Mouse (Mus musculus) forebrain, postnatal 0 days (tissue): Measurements from ENCODE around the gene Apobr. TPM values are rescaled to one million over a fixed set of nuclear protein-coding genes. Genes with fewer than 3 reads are reported as not detected.

Experiments
- ATAC-seq: fragments of 200-750 bp; cut with Nextera tagmentation; 2 replicates; pipeline ENCODE4 v1.8.0; 2017; ENCODE audit warnings: mild to moderate bottlenecking, moderate library complexity
- DNase-seq: peaks from one replicate; pipeline ENCODE4 v3.0.0-alpha.2; 2015
- H3K27ac ChIP-seq: fragments of 300-500 bp; sonication (generic); 2 replicates; pipeline ENCODE4 v1.5.1; 2014; ENCODE audit warnings: low read depth, mild to moderate bottlenecking, antibody characterized with exemption, low read length, moderate library complexity, mixed read lengths
- H3K27me3 ChIP-seq: fragments of 300-500 bp; sonication (generic); 2 replicates; pipeline ENCODE4 v1.6.1; 2014; ENCODE audit warnings: mild to moderate bottlenecking, low read length, mixed read lengths; ENCODE audit not compliant: insufficient read depth
- H3K36me3 ChIP-seq: fragments of 300-500 bp; sonication (generic); 2 replicates; pipeline ENCODE4 v1.6.1; 2014; ENCODE audit warnings: mild to moderate bottlenecking, moderate library complexity; ENCODE audit not compliant: insufficient read depth
- H3K4me1 ChIP-seq: fragments of 300-500 bp; sonication (generic); 2 replicates; pipeline ENCODE4 v1.6.1; 2014; ENCODE audit warnings: antibody characterized with exemption; ENCODE audit not compliant: insufficient read depth
- H3K4me2 ChIP-seq: fragments of 300-500 bp; sonication (generic); 2 replicates; pipeline ENCODE4 v1.6.1; 2014; ENCODE audit warnings: low read depth, mild to moderate bottlenecking, moderate library complexity
- H3K4me3 ChIP-seq: fragments of 300-500 bp; sonication (generic); 2 replicates; pipeline ENCODE4 v1.5.1; 2014; ENCODE audit warnings: low read depth, low read length, mixed read lengths
- H3K9ac ChIP-seq: fragments of 300-500 bp; sonication (generic); 2 replicates; pipeline ENCODE4 v1.6.1; 2014; ENCODE audit warnings: mild to moderate bottlenecking
- H3K9me3 ChIP-seq: fragments of 300-500 bp; sonication (generic); 2 replicates; pipeline ENCODE4 v1.6.1; 2016; ENCODE audit warnings: low read length
- CTCF ChIP-seq: sonication (generic); IDR thresholded peaks from 2 replicates; pipeline ENCODE4 v1.5.1; 2016; ENCODE audit warnings: antibody characterized with exemption, control low read depth, low read depth
- WGBS: fragments of 180-500 bp; shearing (Covaris S2); extraction: QIAGEN DNeasy Blood & Tissue Kit; methylation state at CpG from one replicate; pipeline ENCODE4 v1.1.7; 2014; 5-methylcytosine and 5-hydroxymethylcytosine counted together
- microRNA-seq, 2 experiments: library from miRNA; unstranded; fragments of <30 nt; microRNA quantifications; one replicate each; pipeline ENCODE4; 2016
- polyA plus RNA-seq: library from polyadenylated mRNA; unstranded; fragments of >200 nt; fragmentation: Nextera tagmentation; extraction: Ambion mirVana; gene quantifications from 2 replicates; pipeline ENCODE4 v1.2.1, GENCODE M21; 2015
- total RNA-seq: library from RNA; depleted of rRNA; stranded (reverse); fragments of >200 nt; gene quantifications from 2 replicates; pipeline ENCODE4 v1.2.3, GENCODE M21; 2014; rRNA removed

Apobr gene
- total and polyA plus RNA-seq, 2 experiments from 2014 or later = 0.33 to 0.39 TPM

DNA sequence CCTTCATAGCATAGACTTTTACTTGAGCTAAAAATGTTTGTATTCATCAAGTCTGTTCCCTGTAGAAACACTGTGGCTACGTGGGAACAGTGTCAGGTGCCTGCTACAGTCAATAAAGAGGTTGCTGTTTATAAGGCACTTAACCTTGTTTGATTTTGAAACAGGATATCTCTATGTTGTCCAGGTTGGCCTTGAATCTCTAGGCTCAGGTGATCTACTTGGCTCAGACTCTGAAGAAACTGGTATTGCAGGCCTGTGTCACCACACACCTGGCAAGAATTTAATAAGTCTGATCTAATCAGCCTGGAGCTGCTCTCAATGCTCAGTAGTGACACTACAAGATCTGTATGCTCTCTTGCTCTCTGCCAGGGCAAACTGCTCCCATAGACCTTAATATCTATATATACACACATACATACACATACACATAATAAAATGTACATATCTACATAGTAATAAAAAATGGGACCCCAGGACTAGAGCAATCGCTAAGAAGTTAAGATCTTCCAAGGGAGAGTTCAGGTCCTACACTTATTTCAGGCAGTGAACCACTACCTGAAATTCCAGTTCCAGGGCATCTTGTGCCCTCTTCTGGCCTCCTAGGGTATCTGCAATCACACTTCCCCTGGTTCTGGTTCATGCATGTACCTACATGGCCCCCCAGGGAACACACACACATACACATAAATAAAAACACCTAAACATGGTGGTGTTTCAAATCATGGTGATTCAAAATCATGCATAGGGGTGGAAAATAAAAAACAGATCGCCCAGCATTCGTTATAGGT, 52.2 kb downstream of the Apobr start:
- WGBS = 17% methylated on average over 4 of the region's 4 CpGs
- Histone ChIP-seq H3K4me1 (no peaks in the 10 kb centered on the region), H3K27me3 (no peaks in the 10 kb centered on the region), H3K4me3 (no peak overlapping the region), H3K9ac (no peak overlapping the region), H3K27ac (no peak overlapping the region), H3K9me3 (no peaks in the 10 kb centered on the region), H3K4me2 (no peak overlapping the region), H3K36me3 (no peaks in the 10 kb centered on the region)
- peak; percentile 71 for TF ChIP-seq CTCF
- DNase-seq (peak; percentile 41), ATAC-seq (no peak)

Small RNA genes within 50 kb of the gene (microRNA-seq; reads per million reads assigned to microRNA genes)
- 3.8 to 4.6 reads per million in 2 experiments for gene Mir7059

Other genes starting within 250 kb of the Apobr start
- 1.4 and 1.7 TPM in 2 replicates for gene Lat, start 215.4 kb upstream of the Apobr start, total RNA-seq
- 0.15 and 0.38 TPM in 2 replicates for gene Lat, start 215.4 kb upstream of the Apobr start, polyA plus RNA-seq
- 102 and 198 TPM in 2 replicates for gene Spns1, start 207.5 kb upstream of the Apobr start, total RNA-seq
- 71.3 and 78.4 TPM in 2 replicates for gene Spns1, start 207.5 kb upstream of the Apobr start, polyA plus RNA-seq
- gene Nfatc2ip, start 188.2 kb upstream of the Apobr start, total RNA-seq = 5.2 and 6.3 TPM in 2 replicates
- gene Nfatc2ip, start 188.2 kb upstream of the Apobr start, polyA plus RNA-seq = 2.2 and 2.4 TPM in 2 replicates
- gene Cd19, start 170.1 kb upstream of the Apobr start, total RNA-seq = 0.67 TPM in 1 of 2 replicates, not detected in the other
- gene Cd19, start 170.1 kb upstream of the Apobr start, polyA plus RNA-seq = not detected in 2 replicates
- gene Rabep2, start 156.2 kb upstream of the Apobr start, total RNA-seq = 26.1 and 26.4 TPM in 2 replicates
- gene Rabep2, start 156.2 kb upstream of the Apobr start, polyA plus RNA-seq = 17.3 and 19.3 TPM in 2 replicates
- gene Atp2a1, start 121.8 kb upstream of the Apobr start, total RNA-seq = 0.24 and 0.54 TPM in 2 replicates
- 0.10 and 0.45 TPM in 2 replicates for gene Atp2a1, start 121.8 kb upstream of the Apobr start, polyA plus RNA-seq
- gene Sh2b1, start 109.5 kb upstream of the Apobr start, total RNA-seq = 31.0 and 35.4 TPM in 2 replicates
- 66.0 and 70.4 TPM in 2 replicates for gene Sh2b1, start 109.5 kb upstream of the Apobr start, polyA plus RNA-seq
- gene Tufm, start 97.6 kb upstream of the Apobr start, total RNA-seq = 75.9 and 76.5 TPM in 2 replicates
- 97.6 and 102 TPM in 2 replicates for gene Tufm, start 97.6 kb upstream of the Apobr start, polyA plus RNA-seq
- 60.5 and 89.0 TPM in 2 replicates for gene Atxn2l, start 81.5 kb upstream of the Apobr start, total RNA-seq
- 39.5 and 56.8 TPM in 2 replicates for gene Atxn2l, start 81.5 kb upstream of the Apobr start, polyA plus RNA-seq
- 113 and 137 TPM in 2 replicates for gene Eif3c, start 18.5 kb upstream of the Apobr start, total RNA-seq
- 200 and 205 TPM in 2 replicates for gene Eif3c, start 18.5 kb upstream of the Apobr start, polyA plus RNA-seq
- gene Cln3, start 875 bp downstream of the Apobr start, total RNA-seq = 26.9 and 29.0 TPM in 2 replicates
- gene Cln3, start 875 bp downstream of the Apobr start, polyA plus RNA-seq = 22.1 and 23.8 TPM in 2 replicates
- gene Il27, start 10.0 kb downstream of the Apobr start, total RNA-seq = not detected in 2 replicates
- gene Il27, start 10.0 kb downstream of the Apobr start, polyA plus RNA-seq = not detected in 2 replicates
- gene Nupr1, start 45.9 kb downstream of the Apobr start, total RNA-seq = 4.8 and 7.3 TPM in 2 replicates
- 15.5 and 18.0 TPM in 2 replicates for gene Nupr1, start 45.9 kb downstream of the Apobr start, polyA plus RNA-seq
- gene Sgf29, start 64.4 kb downstream of the Apobr start, total RNA-seq = 22.8 and 37.1 TPM in 2 replicates
- gene Sgf29, start 64.4 kb downstream of the Apobr start, polyA plus RNA-seq = 59.6 and 62.3 TPM in 2 replicates
- 15.8 and 22.8 TPM in 2 replicates for gene Sult1a1, start 91.5 kb downstream of the Apobr start, total RNA-seq
- gene Sult1a1, start 91.5 kb downstream of the Apobr start, polyA plus RNA-seq = 15.4 and 16.0 TPM in 2 replicates
- gene Bola2, start 110.5 kb downstream of the Apobr start, total RNA-seq = 66.9 and 115 TPM in 2 replicates
- gene Bola2, start 110.5 kb downstream of the Apobr start, polyA plus RNA-seq = 139 and 205 TPM in 2 replicates
- 15.8 and 17.9 TPM in 2 replicates for gene Slx1b, start 110.8 kb downstream of the Apobr start, total RNA-seq
- gene Slx1b, start 110.8 kb downstream of the Apobr start, polyA plus RNA-seq = 7.5 and 10.1 TPM in 2 replicates
- 121 and 169 TPM in 2 replicates for gene Coro1a, start 122.8 kb downstream of the Apobr start, total RNA-seq
- gene Coro1a, start 122.8 kb downstream of the Apobr start, polyA plus RNA-seq = 118 and 146 TPM in 2 replicates
- 108 and 131 TPM in 2 replicates for gene Mapk3, start 174.7 kb downstream of the Apobr start, total RNA-seq
- 118 and 133 TPM in 2 replicates for gene Mapk3, start 174.7 kb downstream of the Apobr start, polyA plus RNA-seq
- gene Gdpd3, start 181.4 kb downstream of the Apobr start, total RNA-seq = 1.2 and 2.5 TPM in 2 replicates
- 0.93 and 0.97 TPM in 2 replicates for gene Gdpd3, start 181.4 kb downstream of the Apobr start, polyA plus RNA-seq
- 162 and 237 TPM in 2 replicates for gene Ypel3, start 192.0 kb downstream of the Apobr start, total RNA-seq
- gene Ypel3, start 192.0 kb downstream of the Apobr start, polyA plus RNA-seq = 223 and 250 TPM in 2 replicates
- gene Tbx6, start 196.5 kb downstream of the Apobr start, total RNA-seq = 0.31 and 0.38 TPM in 2 replicates
- 0.10 and 0.11 TPM in 2 replicates for gene Tbx6, start 196.5 kb downstream of the Apobr start, polyA plus RNA-seq
- gene Ppp4c, start 207.6 kb downstream of the Apobr start, total RNA-seq = 114 and 119 TPM in 2 replicates
- gene Ppp4c, start 207.6 kb downstream of the Apobr start, polyA plus RNA-seq = 161 and 172 TPM in 2 replicates
- gene Fam57b, start 212.7 kb downstream of the Apobr start, total RNA-seq = 33.2 and 34.4 TPM in 2 replicates
- 39.0 and 42.6 TPM in 2 replicates for gene Fam57b, start 212.7 kb downstream of the Apobr start, polyA plus RNA-seq
- gene 4930451I11Rik, start 246.7 kb downstream of the Apobr start, total RNA-seq = not detected in 2 replicates
- 0.62 TPM in 1 of 2 replicates, not detected in the other for gene 4930451I11Rik, start 246.7 kb downstream of the Apobr start, polyA plus RNA-seq